Mouse (Mus musculus): ENCODE data around the gene Txndc12. TPM values are rescaled to one million over a fixed set of nuclear protein-coding genes. Genes with fewer than 3 reads are reported as not detected.

Gene Txndc12
- polyA plus RNA-seq, 1 experiment from 2014 or later = 79.0 TPM

GRCm38 (mm10) chr4:108873746-108874145 lies 39.3 kb downstream of the Txndc12 start:
- Histone ChIP-seq H3K4me2 (ENCODE audit: low read length) (no peak overlapping the region), H3K4me3 (replicated peaks; ENCODE audit: low read depth, low read length) (no peak overlapping the region), H3K4me1 (ENCODE audit: control insufficient read depth, insufficient read depth, low read length) (no peaks in the 10 kb centered on the region), H3K27me3 (ENCODE audit: control insufficient read depth, insufficient read depth, low read length) (no peaks in the 10 kb centered on the region), H3K27ac (replicated peaks; ENCODE audit: low read depth, low read length) (no peak overlapping the region), H3K9ac (replicated peaks; ENCODE audit: low read length) (no peak overlapping the region), H3K9me3 (ENCODE audit: control insufficient read depth, low read length) (no peaks in the 10 kb centered on the region), H3K36me3 (ENCODE audit: control insufficient read depth, insufficient read depth, low read length) (no peaks in the 10 kb centered on the region)
- no peak for ATAC-seq (ENCODE audit: low FRiP score, low TSS enrichment)
- 92% methylated on average over 5 of the region's 5 CpGs for WGBS
- no peak for DNase-seq

DNA sequence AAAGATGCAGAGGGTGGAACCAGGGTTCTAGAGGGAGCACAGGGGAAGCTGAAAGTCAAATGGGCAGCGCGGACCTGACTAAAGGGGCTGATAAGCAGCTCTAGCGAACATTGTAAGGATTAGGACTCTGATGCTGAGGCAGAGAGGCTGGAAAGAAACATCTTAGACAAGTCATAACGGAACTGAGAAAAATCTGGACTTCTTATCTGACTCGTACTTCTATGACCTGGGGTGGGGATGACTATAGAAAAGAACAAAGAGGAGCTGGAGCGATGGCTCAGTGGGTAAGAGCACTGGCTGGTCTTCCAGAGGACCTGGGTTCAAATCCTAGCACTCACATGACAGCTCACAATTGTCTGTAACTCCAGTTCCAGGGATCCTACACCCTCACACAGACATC lies 43.5 kb downstream of the Txndc12 start:
- no peaks in the 10 kb centered on the region for H3K27me3 ChIP-seq (ENCODE audit: control insufficient read depth, insufficient read depth, low read length)
- no peak overlapping the region for H3K4me2 ChIP-seq (ENCODE audit: low read length)
- no peak for ATAC-seq (ENCODE audit: low FRiP score, low TSS enrichment)
- WGBS = 82% methylated on average over 6 of the region's 6 CpGs
- H3K4me1 ChIP-seq (ENCODE audit: control insufficient read depth, insufficient read depth, low read length) = no peaks in the 10 kb centered on the region
- DNase-seq = no peak
- H3K4me3 ChIP-seq (replicated peaks; ENCODE audit: low read depth, low read length) = no peak overlapping the region
- no peak overlapping the region for H3K27ac ChIP-seq (replicated peaks; ENCODE audit: low read depth, low read length)
- no peaks in the 10 kb centered on the region for H3K36me3 ChIP-seq (ENCODE audit: control insufficient read depth, insufficient read depth, low read length)
- no peaks in the 10 kb centered on the region for H3K9me3 ChIP-seq (ENCODE audit: control insufficient read depth, low read length)
- H3K9ac ChIP-seq (replicated peaks; ENCODE audit: low read length) = no peak overlapping the region

GRCm38 (mm10) chr4:108878963-108879822 lies 44.8 kb downstream of the Txndc12 start, which contains the start of gene Rab3b:
TSS of gene Rab3b (plus strand) at chr4:108879063.
- peak within 1 kb of the TSS; percentile 65 for H3K4me3 ChIP-seq (replicated peaks; ENCODE audit: low read depth, low read length)
- DNase-seq (peak; percentile 88), ATAC-seq (ENCODE audit: low FRiP score, low TSS enrichment) (peak; percentile 92)
- H3K27me3 ChIP-seq (ENCODE audit: control insufficient read depth, insufficient read depth, low read length) = no peaks in the 10 kb centered on the region
- H3K27ac ChIP-seq (replicated peaks; ENCODE audit: low read depth, low read length) = peak within 1 kb of the TSS; percentile 64; the same call in 1 of the 2 replicates
- H3K4me2 ChIP-seq (ENCODE audit: low read length) = peak within 1 kb of the TSS; percentile 95
- WGBS = under 1% methylated on average over 46 of the region's 46 CpGs
- H3K4me1 ChIP-seq (ENCODE audit: control insufficient read depth, insufficient read depth, low read length) = no peaks in the 10 kb centered on the region
- no peaks in the 10 kb centered on the region for H3K36me3 ChIP-seq (ENCODE audit: control insufficient read depth, insufficient read depth, low read length)
- H3K9ac ChIP-seq (replicated peaks; ENCODE audit: low read length) = peak within 1 kb of the TSS; percentile 81
- H3K9me3 ChIP-seq (ENCODE audit: control insufficient read depth, low read length) = no peaks in the 10 kb centered on the region

GRCm38 (mm10) chr4:108883815-108884214 lies 49.4 kb downstream of the Txndc12 start:
- H3K9ac ChIP-seq (replicated peaks; ENCODE audit: low read length) = no peak overlapping the region
- peak overlapping the region; percentile 21; the same call in 1 of the 2 replicates for H3K27ac ChIP-seq (replicated peaks; ENCODE audit: low read depth, low read length)
- H3K4me2 ChIP-seq (ENCODE audit: low read length) = no peak overlapping the region
- no peaks in the 10 kb centered on the region for H3K27me3 ChIP-seq (ENCODE audit: control insufficient read depth, insufficient read depth, low read length)
- no peak overlapping the region for H3K4me3 ChIP-seq (replicated peaks; ENCODE audit: low read depth, low read length)
- ATAC-seq (ENCODE audit: low FRiP score, low TSS enrichment) (no peak), DNase-seq (peak; percentile 58)
- no peaks in the 10 kb centered on the region for H3K9me3 ChIP-seq (ENCODE audit: control insufficient read depth, low read length)
- H3K4me1 ChIP-seq (ENCODE audit: control insufficient read depth, insufficient read depth, low read length) = no peaks in the 10 kb centered on the region
- WGBS = 50% methylated on average over 13 of the region's 13 CpGs
- H3K36me3 ChIP-seq (ENCODE audit: control insufficient read depth, insufficient read depth, low read length) = no peaks in the 10 kb centered on the region

GRCm38 (mm10) chr4:108887456-108887855 lies 53.1 kb downstream of the Txndc12 start:
- Histone ChIP-seq H3K27ac (replicated peaks; ENCODE audit: low read depth, low read length) (no peak overlapping the region), H3K9ac (replicated peaks; ENCODE audit: low read length) (no peak overlapping the region), H3K4me2 (ENCODE audit: low read length) (no peak overlapping the region), H3K27me3 (ENCODE audit: control insufficient read depth, insufficient read depth, low read length) (no peaks in the 10 kb centered on the region), H3K9me3 (ENCODE audit: control insufficient read depth, low read length) (no peaks in the 10 kb centered on the region), H3K4me1 (ENCODE audit: control insufficient read depth, insufficient read depth, low read length) (no peaks in the 10 kb centered on the region), H3K4me3 (replicated peaks; ENCODE audit: low read depth, low read length) (no peak overlapping the region), H3K36me3 (ENCODE audit: control insufficient read depth, insufficient read depth, low read length) (no peaks in the 10 kb centered on the region)
- ATAC-seq (ENCODE audit: low FRiP score, low TSS enrichment) (no peak), DNase-seq (no peak)
- WGBS = 92% methylated on average over 4 of the region's 4 CpGs

- 87% methylated on average over 6 of the region's 6 CpGs for WGBS
- H3K4me2 ChIP-seq (ENCODE audit: low read length) = no peak overlapping the region
Measured at GRCm38 (mm10) chr4:108890876-108891275, 56.5 kb downstream of the Txndc12 start.

DNA sequence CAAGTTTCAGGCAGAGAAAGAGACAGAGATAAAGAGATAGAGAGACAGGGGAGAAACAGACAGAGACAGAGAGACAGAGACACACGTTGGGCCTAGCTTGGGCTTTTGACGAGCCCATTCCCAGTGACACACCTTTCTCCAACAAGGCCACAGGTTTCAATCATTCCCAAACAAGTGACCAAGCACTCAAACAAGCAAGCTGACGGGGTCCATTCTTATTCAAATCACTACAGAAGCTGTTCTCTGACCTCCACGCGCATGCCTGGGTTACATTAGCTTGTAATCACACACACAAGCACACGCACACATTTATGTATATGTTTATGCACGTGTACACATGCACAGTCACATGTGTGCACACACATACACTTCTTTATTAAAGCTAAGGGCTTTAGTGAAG lies 66.0 kb downstream of the Txndc12 start:
- H3K4me3 ChIP-seq (replicated peaks; ENCODE audit: low read depth, low read length) = no peak overlapping the region
- 64% methylated on average over 7 of the region's 7 CpGs for WGBS
- no peak overlapping the region for H3K4me2 ChIP-seq (ENCODE audit: low read length)
- H3K4me1 ChIP-seq (ENCODE audit: control insufficient read depth, insufficient read depth, low read length) = peaks cover 3% of the 10 kb centered on the region; the same call in 1 of the 2 replicates
- H3K9ac ChIP-seq (replicated peaks; ENCODE audit: low read length) = no peak overlapping the region
- H3K27me3 ChIP-seq (ENCODE audit: control insufficient read depth, insufficient read depth, low read length) = no peaks in the 10 kb centered on the region
- H3K36me3 ChIP-seq (ENCODE audit: control insufficient read depth, insufficient read depth, low read length) = no peaks in the 10 kb centered on the region
- DNase-seq (no peak), ATAC-seq (ENCODE audit: low FRiP score, low TSS enrichment) (no peak)
- no peaks in the 10 kb centered on the region; the same call in 1 of the 2 replicates for H3K9me3 ChIP-seq (ENCODE audit: control insufficient read depth, low read length)
- no peak overlapping the region for H3K27ac ChIP-seq (replicated peaks; ENCODE audit: low read depth, low read length)

More at GRCm38 (mm10) chr4:108890876-108891275, 56.5 kb downstream of the Txndc12 start:
- H3K9ac ChIP-seq (replicated peaks; ENCODE audit: low read length) = no peak overlapping the region
- H3K9me3 ChIP-seq (ENCODE audit: control insufficient read depth, low read length) = no peaks in the 10 kb centered on the region
- ATAC-seq (ENCODE audit: low FRiP score, low TSS enrichment) (no peak), DNase-seq (no peak)
- H3K27me3 ChIP-seq (ENCODE audit: control insufficient read depth, insufficient read depth, low read length) = no peaks in the 10 kb centered on the region
- H3K27ac ChIP-seq (replicated peaks; ENCODE audit: low read depth, low read length) = no peak overlapping the region
- no peak overlapping the region for H3K4me3 ChIP-seq (replicated peaks; ENCODE audit: low read depth, low read length)
- no peaks in the 10 kb centered on the region for H3K4me1 ChIP-seq (ENCODE audit: control insufficient read depth, insufficient read depth, low read length)
- no peaks in the 10 kb centered on the region for H3K36me3 ChIP-seq (ENCODE audit: control insufficient read depth, insufficient read depth, low read length)

- Histone ChIP-seq H3K9me3 (ENCODE audit: control insufficient read depth, low read length) (no peaks in the 10 kb centered on the region; the same call in 1 of the 2 replicates), H3K36me3 (ENCODE audit: control insufficient read depth, insufficient read depth, low read length) (no peaks in the 10 kb centered on the region), H3K4me3 (replicated peaks; ENCODE audit: low read depth, low read length) (no peak overlapping the region), H3K4me2 (ENCODE audit: low read length) (no peak overlapping the region), H3K27me3 (ENCODE audit: control insufficient read depth, insufficient read depth, low read length) (no peaks in the 10 kb centered on the region), H3K4me1 (ENCODE audit: control insufficient read depth, insufficient read depth, low read length) (peaks cover 6% of the 10 kb centered on the region), H3K27ac (replicated peaks; ENCODE audit: low read depth, low read length) (no peak overlapping the region), H3K9ac (replicated peaks; ENCODE audit: low read length) (no peak overlapping the region)
- no peak for DNase-seq
- no peak for ATAC-seq (ENCODE audit: low FRiP score, low TSS enrichment)
- 93% methylated on average over 9 of the region's 9 CpGs for WGBS
Measured at GRCm38 (mm10) chr4:108902886-108903285, 68.5 kb downstream of the Txndc12 start.

DNA sequence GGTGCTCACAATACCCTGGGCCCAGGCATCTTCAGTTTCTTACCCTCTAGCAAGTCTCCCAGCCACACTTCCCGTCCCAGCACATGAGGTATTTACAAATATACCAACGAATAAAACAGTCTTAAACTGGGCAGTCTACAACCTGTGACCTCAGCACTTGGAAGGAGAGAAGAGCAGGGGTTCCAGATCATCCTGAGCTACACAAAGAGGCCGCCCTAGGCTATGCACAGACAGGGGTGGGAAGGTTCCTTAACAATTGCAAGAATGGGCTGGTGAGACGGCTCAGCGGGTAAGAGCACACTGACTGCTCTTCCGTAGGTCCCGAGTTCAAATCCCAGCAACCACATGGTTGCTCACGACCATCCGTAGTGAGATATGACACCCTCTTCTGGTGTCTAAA lies 68.9 kb downstream of the Txndc12 start:
- DNase-seq (no peak), ATAC-seq (ENCODE audit: low FRiP score, low TSS enrichment) (no peak)
- Histone ChIP-seq H3K9me3 (ENCODE audit: control insufficient read depth, low read length) (no peaks in the 10 kb centered on the region; the same call in 1 of the 2 replicates), H3K27ac (replicated peaks; ENCODE audit: low read depth, low read length) (no peak overlapping the region), H3K4me1 (ENCODE audit: control insufficient read depth, insufficient read depth, low read length) (peaks cover 8% of the 10 kb centered on the region), H3K4me3 (replicated peaks; ENCODE audit: low read depth, low read length) (no peak overlapping the region), H3K4me2 (ENCODE audit: low read length) (no peak overlapping the region), H3K27me3 (ENCODE audit: control insufficient read depth, insufficient read depth, low read length) (no peaks in the 10 kb centered on the region), H3K9ac (replicated peaks; ENCODE audit: low read length) (no peak overlapping the region), H3K36me3 (ENCODE audit: control insufficient read depth, insufficient read depth, low read length) (no peaks in the 10 kb centered on the region)
- WGBS = 94% methylated on average over 9 of the region's 9 CpGs

All from midbrain, embryonic 14.5 days (tissue).